Mouse (Mus musculus) lung, embryonic 14.5 days (tissue): ENCODE measurements at regions not wholly inside any gene's neighbourhood (a gene's known extent, or its start where the extent isn't known, plus 50 kb on each side); places are given as distances from the start of the nearest gene placed in this dataset.

ENCODE experiments used
- ATAC-seq: fragments of 200-750 bp; cut with Nextera tagmentation; 2 replicates; pipeline ENCODE4 v1.8.0; 2017; ENCODE audit warnings: mild to moderate bottlenecking, moderate TSS enrichment, moderate library complexity; ENCODE audit not compliant: insufficient read depth
- DNase-seq: peaks from one replicate; pipeline ENCODE4 v3.0.0-alpha.2; 2015
- H3K27ac ChIP-seq: fragments of 300-500 bp; sonication (generic); 2 replicates; pipeline ENCODE4 v1.5.1; 2014; ENCODE audit warnings: low read depth, mild to moderate bottlenecking, moderate library complexity
- H3K27me3 ChIP-seq: fragments of 300-500 bp; sonication (generic); 2 replicates; pipeline ENCODE4 v1.6.1; 2014; ENCODE audit warnings: low read length, control low read depth; ENCODE audit not compliant: insufficient read depth
- H3K36me3 ChIP-seq: fragments of 300-500 bp; sonication (generic); 2 replicates; pipeline ENCODE4 v1.6.1; 2014; ENCODE audit warnings: control low read depth; ENCODE audit not compliant: insufficient read depth
- H3K4me1 ChIP-seq: fragments of 300-500 bp; sonication (generic); 2 replicates; pipeline ENCODE4 v1.6.1; 2014; ENCODE audit warnings: antibody characterized with exemption, control low read depth; ENCODE audit not compliant: insufficient read depth
- H3K4me2 ChIP-seq: fragments of 300-500 bp; sonication (generic); 2 replicates; pipeline ENCODE4 v1.6.1; 2014; ENCODE audit warnings: mild to moderate bottlenecking
- H3K4me3 ChIP-seq: fragments of 300-500 bp; sonication (generic); 2 replicates; pipeline ENCODE4 v1.5.1; 2014; ENCODE audit warnings: low read depth, low read length
- H3K9ac ChIP-seq: fragments of 300-500 bp; sonication (generic); 2 replicates; pipeline ENCODE4 v1.6.1; 2014
- H3K9me3 ChIP-seq: fragments of 300-500 bp; sonication (generic); 2 replicates; pipeline ENCODE4 v1.6.1; 2016; ENCODE audit warnings: low read depth, low read length, control low read depth
- CTCF ChIP-seq: IDR thresholded peaks from 2 replicates; pipeline ENCODE4 v1.5.1; 2016; ENCODE audit warnings: antibody characterized with exemption, low read depth
- WGBS: fragments of 180-500 bp; shearing (Covaris S2); extraction: QIAGEN DNeasy Blood & Tissue Kit; methylation state at CpG from one replicate; pipeline ENCODE4 v1.1.7; 2014; 5-methylcytosine and 5-hydroxymethylcytosine counted together

DNA sequence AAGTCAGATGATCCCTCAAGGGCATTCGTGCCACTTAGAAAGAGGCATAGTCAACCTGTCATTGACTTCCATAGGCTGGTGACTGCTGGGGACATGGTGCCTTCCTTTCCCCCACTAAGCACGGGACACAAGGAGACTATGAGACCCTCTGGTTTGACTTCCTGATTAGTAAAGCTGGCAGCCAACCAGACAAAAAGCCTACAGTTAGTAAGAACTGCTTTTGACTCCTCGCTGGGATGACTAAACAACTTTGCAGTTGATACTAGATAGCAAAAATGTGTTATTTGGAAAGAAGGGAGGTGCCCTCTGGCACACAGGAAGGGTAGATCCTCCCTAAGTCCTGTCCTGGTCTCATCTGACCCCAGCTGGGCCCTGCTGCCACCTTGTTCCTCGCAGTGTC lies 95.0 kb upstream of the Runx1 start:
- H3K36me3 ChIP-seq: no peaks in the 10 kb centered on the region
- no peak for ATAC-seq
- no peak overlapping the region for H3K4me2 ChIP-seq
- H3K27ac ChIP-seq: no peak overlapping the region
- no peak overlapping the region for H3K4me3 ChIP-seq
- H3K9ac ChIP-seq: no peak overlapping the region
- TF ChIP-seq CTCF: no peak
- WGBS: 68% methylated on average over 4 of the region's 4 CpGs
- H3K4me1 ChIP-seq: no peaks in the 10 kb centered on the region
- no peaks in the 10 kb centered on the region for H3K9me3 ChIP-seq
- H3K27me3 ChIP-seq: no peaks in the 10 kb centered on the region
- no peak for DNase-seq

DNA sequence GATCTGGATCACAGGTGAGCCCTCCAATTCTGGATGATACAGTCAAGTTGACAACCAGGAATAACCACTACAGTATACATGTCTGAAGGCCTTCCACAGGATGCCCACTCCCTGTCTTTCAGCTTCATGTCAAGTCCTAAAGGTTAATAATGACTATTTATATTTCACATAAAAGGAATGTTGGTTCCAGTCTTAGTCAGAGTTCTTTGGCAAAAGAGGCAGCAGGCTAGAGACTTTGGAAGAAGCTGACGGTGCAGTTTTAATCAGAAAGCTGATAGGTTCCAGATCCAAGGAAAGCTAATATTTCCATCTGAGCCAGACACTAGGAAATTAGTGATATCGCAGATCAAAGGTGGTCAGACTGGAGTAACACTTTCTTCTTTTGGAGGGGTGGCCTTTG lies 91.4 kb upstream of the Runx1 start:
- Histone ChIP-seq H3K4me1 (no peaks in the 10 kb centered on the region), H3K9ac (no peak overlapping the region), H3K9me3 (no peaks in the 10 kb centered on the region), H3K27me3 (no peaks in the 10 kb centered on the region), H3K4me3 (no peak overlapping the region), H3K36me3 (no peaks in the 10 kb centered on the region), H3K4me2 (no peak overlapping the region), H3K27ac (no peak overlapping the region)
- DNase-seq (no peak), ATAC-seq (no peak)
- TF ChIP-seq CTCF: no peak
- 78% methylated on average over 2 of the region's 2 CpGs for WGBS

GRCm38 (mm10) chr16:92915651-92916050 lies 89.7 kb upstream of the Runx1 start:
- no peak overlapping the region for H3K4me2 ChIP-seq
- WGBS: 48% methylated on average over 6 of the region's 6 CpGs
- H3K27me3 ChIP-seq: no peaks in the 10 kb centered on the region
- no peaks in the 10 kb centered on the region for H3K4me1 ChIP-seq
- no peak for DNase-seq
- H3K36me3 ChIP-seq: no peaks in the 10 kb centered on the region
- H3K4me3 ChIP-seq: no peak overlapping the region
- no peaks in the 10 kb centered on the region for H3K9me3 ChIP-seq
- H3K9ac ChIP-seq: no peak overlapping the region
- H3K27ac ChIP-seq: no peak overlapping the region
- no peak for ATAC-seq
- no peak for TF ChIP-seq CTCF

DNA sequence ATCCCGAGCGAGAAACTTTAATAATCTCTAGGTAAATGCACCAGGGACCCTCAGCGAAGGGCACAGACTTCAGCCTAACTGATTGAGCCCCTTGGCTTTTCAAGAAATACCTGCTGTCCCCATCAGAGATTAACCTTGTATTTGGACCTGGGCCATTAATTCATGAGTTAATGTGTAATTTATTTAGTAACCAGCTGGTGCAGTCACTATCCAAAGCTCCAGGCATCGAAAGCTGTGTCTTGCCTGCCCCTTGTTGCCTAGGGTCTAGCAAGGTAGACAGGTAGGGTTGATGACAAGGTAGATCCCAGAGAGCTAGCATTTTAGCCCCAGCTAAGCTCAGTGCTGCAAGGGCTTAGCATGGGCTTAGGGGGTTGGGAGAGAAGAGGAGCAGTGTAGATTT lies 80.9 kb upstream of the Runx1 start:
- Histone ChIP-seq H3K9ac (no peak overlapping the region), H3K4me2 (no peak overlapping the region), H3K27ac (no peak overlapping the region), H3K9me3 (no peaks in the 10 kb centered on the region), H3K4me1 (0 out of 2 replicates have a peak, but pooled peaks cover 3% of the 10 kb centered on the region), H3K36me3 (no peaks in the 10 kb centered on the region), H3K4me3 (no peak overlapping the region), H3K27me3 (no peaks in the 10 kb centered on the region)
- DNase-seq (no peak), ATAC-seq (no peak)
- WGBS: 88% methylated on average over 4 of the region's 4 CpGs
- no peak for TF ChIP-seq CTCF

GRCm38 (mm10) chr16:92905626-92906025 lies 79.7 kb upstream of the Runx1 start:
- 0 out of 2 replicates have a peak, but pooled peaks cover 3% of the 10 kb centered on the region for H3K4me1 ChIP-seq
- H3K4me3 ChIP-seq: no peak overlapping the region
- DNase-seq (no peak), ATAC-seq (no peak)
- no peak overlapping the region for H3K9ac ChIP-seq
- WGBS: 85% methylated on average over 6 of the region's 6 CpGs
- H3K36me3 ChIP-seq: no peaks in the 10 kb centered on the region
- H3K27ac ChIP-seq: no peak overlapping the region
- no peaks in the 10 kb centered on the region for H3K9me3 ChIP-seq
- no peak for TF ChIP-seq CTCF
- no peaks in the 10 kb centered on the region for H3K27me3 ChIP-seq
- no peak overlapping the region for H3K4me2 ChIP-seq

DNA sequence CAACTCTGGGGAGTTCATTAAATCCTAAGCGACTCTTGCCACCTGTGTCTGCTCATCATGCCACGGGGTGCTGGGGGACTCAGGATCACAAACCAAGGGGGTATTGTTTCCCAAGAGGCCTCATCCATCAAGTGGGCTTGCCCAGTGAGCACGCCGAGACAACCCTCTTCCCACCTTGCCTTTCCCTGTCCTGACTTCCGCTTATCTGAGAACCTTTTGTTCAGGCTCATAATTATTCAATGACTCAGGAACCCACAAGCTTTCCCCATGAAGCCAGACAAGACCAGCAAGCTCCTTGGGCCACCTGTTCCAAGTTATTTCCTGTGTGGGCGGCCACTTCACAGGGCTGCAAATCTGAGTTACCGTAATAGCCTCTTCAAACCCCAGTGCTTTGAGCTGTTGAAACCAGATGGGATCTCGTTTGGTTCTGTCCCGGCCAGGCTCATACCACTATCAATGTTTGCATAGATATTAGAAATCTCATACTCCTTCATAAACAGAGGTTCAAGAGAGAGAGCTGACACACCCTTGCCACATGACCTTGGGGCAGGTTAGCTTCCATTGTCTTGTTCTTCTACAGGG lies 78.0 kb upstream of the Runx1 start:
- DNase-seq: peak; percentile 39
- 0 out of 2 replicates have a peak, but pooled peaks cover 3% of the 10 kb centered on the region for H3K4me1 ChIP-seq
- H3K9ac ChIP-seq: no peak overlapping the region
- H3K9me3 ChIP-seq: no peaks in the 10 kb centered on the region
- 43% methylated on average over 9 of the region's 9 CpGs for WGBS
- ATAC-seq: no peak
- no peak overlapping the region for H3K4me2 ChIP-seq
- H3K27me3 ChIP-seq: no peaks in the 10 kb centered on the region
- no peak for TF ChIP-seq CTCF
- H3K4me3 ChIP-seq: no peak overlapping the region
- 0 out of 2 replicates have a peak overlapping the region, but pooled peaks have one; percentile 42 for H3K27ac ChIP-seq
- H3K36me3 ChIP-seq: no peaks in the 10 kb centered on the region

DNA sequence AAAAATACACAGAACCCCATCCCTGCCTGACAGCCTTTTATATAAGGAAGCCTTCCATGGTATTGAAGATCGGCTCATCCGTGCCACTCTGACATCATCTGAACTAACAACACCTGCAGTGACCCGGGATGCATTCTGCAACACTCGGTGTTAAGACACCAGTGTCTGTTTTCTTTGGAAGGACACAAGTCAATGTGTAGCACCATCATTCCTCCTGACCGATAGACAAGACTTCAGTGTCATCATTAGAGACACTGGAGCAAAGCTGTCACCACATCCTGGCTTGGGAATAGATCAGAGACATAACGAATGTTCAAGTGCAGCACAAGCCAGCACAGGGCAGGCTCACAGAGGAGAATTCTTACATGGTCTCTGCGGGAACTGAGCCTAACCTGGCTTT lies 77.5 kb upstream of the Runx1 start:
- Histone ChIP-seq H3K4me2 (no peak overlapping the region), H3K4me3 (no peak overlapping the region), H3K4me1 (0 out of 2 replicates have a peak, but pooled peaks cover 3% of the 10 kb centered on the region), H3K27me3 (no peaks in the 10 kb centered on the region), H3K36me3 (no peaks in the 10 kb centered on the region), H3K9ac (no peak overlapping the region), H3K27ac (0 out of 2 replicates have a peak overlapping the region, but pooled peaks have one; percentile 42), H3K9me3 (no peaks in the 10 kb centered on the region)
- ATAC-seq (no peak), DNase-seq (no peak)
- 77% methylated on average over 7 of the region's 7 CpGs for WGBS
- no peak for TF ChIP-seq CTCF
